Mouse (Mus musculus) testis, adult 2 months (tissue): ENCODE results near the gene Gm9918. TPM values are rescaled to one million over a fixed set of nuclear protein-coding genes. Genes with fewer than 3 reads are reported as not detected.

Experiments used
- H3K27ac ChIP-seq: fragments of 200-500 bp; 2 replicates; pipeline ENCODE4 v1.5.1; 2012; ENCODE audit warnings: low read depth, low read length; ENCODE audit not compliant: control insufficient read depth, insufficient read depth
- H3K27me3 ChIP-seq: fragments of 200-500 bp; 2 replicates; pipeline ENCODE4 v1.6.1; 2012; ENCODE audit warnings: mild to moderate bottlenecking, low read length, moderate library complexity; ENCODE audit not compliant: control insufficient read depth, insufficient read depth
- H3K36me3 ChIP-seq: fragments of 200-500 bp; 2 replicates; pipeline ENCODE4 v1.6.1; 2012; ENCODE audit warnings: mild to moderate bottlenecking, low read length; ENCODE audit not compliant: control insufficient read depth, insufficient read depth
- H3K4me1 ChIP-seq: fragments of 200-500 bp; 2 replicates; pipeline ENCODE4 v1.6.1; 2012; ENCODE audit warnings: low read length; ENCODE audit not compliant: control insufficient read depth, insufficient read depth
- H3K4me3 ChIP-seq: fragments of 200-500 bp; 2 replicates; pipeline ENCODE4 v1.5.1; 2012; ENCODE audit warnings: low read depth, mild to moderate bottlenecking, low read length, moderate library complexity, mixed read lengths; ENCODE audit not compliant: control insufficient read depth
- CTCF ChIP-seq: fragments of 200-500 bp; IDR thresholded peaks from 2 replicates; pipeline ENCODE4 v1.5.1; 2012; ENCODE audit warnings: low read depth, mild to moderate bottlenecking, inconsistent platforms, low read length, moderate library complexity; ENCODE audit not compliant: control insufficient read depth, insufficient read depth, insufficient replicate concordance
- POLR2A ChIP-seq: fragments of 200-500 bp; IDR thresholded peaks from 2 replicates; pipeline ENCODE4 v1.6.1; 2012; ENCODE audit warnings: low read depth, mild to moderate bottlenecking, inconsistent platforms, low read length, moderate library complexity; ENCODE audit not compliant: control insufficient read depth
- polyA plus RNA-seq: library from polyadenylated mRNA; depleted of rRNA; stranded (reverse); fragments of >200 nt; gene quantifications from 2 replicates; pipeline ENCODE4 v1.2.3, GENCODE M21; 2012

The Gm9918 gene
- polyA plus RNA-seq, 1 experiment: 0.10 TPM

DNA sequence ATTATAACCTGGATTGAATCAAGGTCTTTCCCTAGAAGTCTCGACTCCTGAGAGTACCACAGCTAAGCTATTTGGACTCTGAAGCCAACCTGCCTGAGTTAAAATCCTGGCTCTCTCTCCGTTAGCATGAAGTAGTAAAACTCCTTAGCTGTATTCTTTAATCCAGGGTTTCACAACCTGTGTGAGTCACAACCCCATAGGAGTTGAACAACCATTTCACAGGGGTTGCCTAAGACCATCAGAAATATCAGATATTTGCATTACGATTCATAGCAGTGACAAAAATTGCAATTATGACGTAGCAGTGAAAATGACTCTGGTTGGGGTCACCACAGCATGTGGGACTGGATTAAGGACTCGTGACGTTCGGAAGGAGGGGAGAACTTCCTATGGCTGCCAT is 37.6 kb upstream of the Gm9918 start:
- no peak for TF ChIP-seq CTCF
- no peak for TF ChIP-seq POLR2A
- H3K36me3 ChIP-seq: no peaks in the 10 kb centered on the region
- peaks cover 5% of the 10 kb centered on the region; the same call in 1 of the 2 replicates for H3K4me1 ChIP-seq
- no peak overlapping the region for H3K27ac ChIP-seq
- H3K27me3 ChIP-seq: no peaks in the 10 kb centered on the region
- H3K4me3 ChIP-seq: no peak overlapping the region

DNA sequence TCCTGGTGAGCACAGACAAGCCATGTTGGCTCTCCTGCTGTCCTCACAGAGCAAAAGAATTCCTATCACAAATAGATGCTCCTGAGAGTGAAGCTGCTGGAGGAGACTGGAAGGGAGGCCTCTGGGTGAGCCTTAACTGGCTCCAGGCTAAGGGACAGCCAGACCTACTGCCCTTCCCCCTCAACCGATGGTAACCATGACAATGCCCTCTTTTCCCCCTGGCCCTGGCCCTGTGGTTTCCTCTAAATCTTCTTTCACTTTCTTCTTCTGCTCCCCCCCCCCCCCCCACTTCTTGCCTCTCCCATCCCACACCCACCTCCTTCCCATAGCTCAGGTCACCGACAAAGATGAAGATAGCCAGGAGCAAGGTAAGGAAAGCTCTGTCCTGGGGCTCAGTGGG is 36.5 kb upstream of the Gm9918 start:
- H3K4me1 ChIP-seq: peaks cover 5% of the 10 kb centered on the region; the same call in 1 of the 2 replicates
- no peak overlapping the region for H3K27ac ChIP-seq
- H3K4me3 ChIP-seq: no peak overlapping the region
- TF ChIP-seq POLR2A: no peak
- TF ChIP-seq CTCF: no peak
- no peaks in the 10 kb centered on the region for H3K27me3 ChIP-seq
- H3K36me3 ChIP-seq: no peaks in the 10 kb centered on the region

DNA sequence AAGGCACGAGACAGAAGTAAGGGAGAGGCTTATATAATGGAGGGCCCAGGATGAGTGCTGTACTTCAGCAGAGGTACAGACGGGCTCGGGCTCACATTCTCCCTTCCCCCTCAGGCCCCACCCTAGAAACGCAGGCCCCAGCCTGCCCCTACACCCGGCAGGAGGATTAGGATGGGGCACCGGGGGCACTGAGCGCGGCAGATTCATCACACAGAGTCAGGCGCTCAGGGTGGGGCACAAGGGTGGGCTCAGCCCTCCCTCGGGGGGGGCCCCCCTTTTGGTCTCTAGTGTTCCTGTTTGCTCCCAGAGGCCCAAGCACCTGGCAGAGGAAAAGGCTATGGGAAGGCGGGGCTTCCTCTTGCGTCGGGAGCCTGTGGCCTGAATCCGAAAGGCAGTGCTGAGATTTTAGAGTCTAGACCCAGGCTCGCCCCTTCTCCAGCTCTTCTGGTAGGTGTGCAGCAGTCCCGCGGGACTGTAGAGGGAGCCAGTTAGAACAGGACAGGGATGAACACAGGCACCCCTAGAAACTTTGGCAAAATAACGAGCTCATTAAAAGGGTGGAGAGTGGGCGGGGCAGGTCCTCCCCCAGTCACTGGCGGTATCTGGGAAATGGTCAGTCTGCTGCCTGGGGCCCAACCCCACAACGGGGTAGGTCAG is 34.9 kb upstream of the Gm9918 start:
- Histone ChIP-seq H3K4me3 (no peak overlapping the region), H3K27me3 (no peaks in the 10 kb centered on the region), H3K27ac (no peak overlapping the region), H3K4me1 (peaks cover 5% of the 10 kb centered on the region; the same call in 1 of the 2 replicates), H3K36me3 (no peaks in the 10 kb centered on the region)
- TF ChIP-seq CTCF (no peak), POLR2A (no peak)

DNA sequence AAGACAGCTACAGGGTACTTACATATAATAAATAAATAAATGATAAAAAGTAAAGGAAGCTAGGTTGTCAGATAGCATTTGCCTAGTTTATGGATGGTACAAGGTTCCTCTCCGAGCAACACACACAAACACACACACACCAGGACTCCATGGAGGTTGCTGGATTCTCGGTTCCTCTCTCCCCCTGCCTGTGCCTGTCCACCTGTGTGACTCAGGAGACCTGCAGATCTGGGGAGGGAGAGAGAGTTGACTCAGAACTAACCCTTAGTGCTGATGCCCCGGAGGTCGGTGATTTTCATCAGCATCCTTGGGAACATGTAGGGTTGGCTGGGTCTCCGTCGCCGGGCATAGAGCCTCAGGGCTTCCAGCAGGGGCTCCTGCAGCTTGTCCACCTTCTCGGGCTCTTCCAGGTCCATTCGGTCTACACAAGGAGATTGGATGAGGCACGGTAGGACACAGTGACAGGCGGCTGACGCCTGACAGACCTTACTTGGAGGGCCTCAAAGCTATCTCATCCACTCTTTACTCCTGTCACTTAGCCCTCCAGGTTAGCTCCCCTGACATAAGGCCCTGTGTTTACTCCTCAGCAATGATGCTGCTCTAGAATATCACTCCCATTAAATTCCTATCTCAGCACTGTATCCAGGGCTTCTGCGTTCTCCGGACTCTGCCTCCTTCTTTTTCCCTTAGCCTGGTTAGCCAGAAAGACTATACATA is 31.7 kb upstream of the Gm9918 start:
- no peak overlapping the region for H3K27ac ChIP-seq
- H3K27me3 ChIP-seq: no peaks in the 10 kb centered on the region
- no peaks in the 10 kb centered on the region for H3K36me3 ChIP-seq
- H3K4me3 ChIP-seq: no peak overlapping the region
- TF ChIP-seq POLR2A: no peak
- TF ChIP-seq CTCF: no peak
- H3K4me1 ChIP-seq: peaks cover 13% of the 10 kb centered on the region

DNA sequence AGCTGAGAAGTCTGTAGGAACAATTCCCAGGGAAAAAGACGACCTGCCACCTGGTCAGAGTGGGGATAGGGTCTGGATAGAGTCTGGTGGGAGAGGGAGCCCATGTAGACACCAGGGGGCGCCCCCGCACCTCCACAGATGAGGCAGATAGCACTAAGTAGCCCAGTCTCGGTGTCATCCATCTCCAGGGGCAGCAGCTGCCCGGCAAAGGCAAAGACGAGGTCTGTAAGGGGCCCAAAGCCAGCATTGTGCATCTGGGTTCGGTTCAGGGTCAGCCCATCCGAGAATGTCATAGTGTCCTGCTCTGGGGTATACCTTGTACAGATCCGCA is 31.1 kb upstream of the Gm9918 start:
- H3K36me3 ChIP-seq: no peaks in the 10 kb centered on the region
- H3K27me3 ChIP-seq: no peaks in the 10 kb centered on the region
- H3K4me1 ChIP-seq: peaks cover 13% of the 10 kb centered on the region
- peak; percentile 62; the same call in 1 of the 2 replicates for TF ChIP-seq CTCF
- no peak for TF ChIP-seq POLR2A
- no peak overlapping the region for H3K27ac ChIP-seq
- H3K4me3 ChIP-seq: no peak overlapping the region

DNA sequence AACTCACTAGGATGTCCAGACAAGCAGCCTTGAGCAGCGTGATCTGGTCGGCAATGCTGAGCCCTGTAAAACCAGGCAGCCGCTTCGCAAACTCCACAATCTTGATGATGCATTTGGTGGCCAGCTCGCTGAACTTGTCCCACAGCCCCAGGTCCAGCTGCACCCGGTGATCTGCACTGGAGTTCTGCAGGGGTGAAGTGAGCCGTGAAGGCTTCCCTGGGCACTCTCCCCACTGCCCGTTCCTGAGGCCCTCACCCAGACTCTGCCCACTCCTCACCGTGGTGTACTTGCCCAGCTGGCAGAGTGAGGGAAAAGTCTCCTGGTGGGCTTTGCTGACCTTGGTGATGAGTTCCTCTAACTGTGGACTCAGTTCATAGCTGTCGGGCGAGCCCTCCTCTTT is 30.5 kb upstream of the Gm9918 start:
- Histone ChIP-seq H3K27me3 (no peaks in the 10 kb centered on the region), H3K4me1 (peaks cover 13% of the 10 kb centered on the region), H3K27ac (no peak overlapping the region), H3K36me3 (no peaks in the 10 kb centered on the region), H3K4me3 (no peak overlapping the region)
- TF ChIP-seq CTCF: no peak
- no peak for TF ChIP-seq POLR2A

DNA sequence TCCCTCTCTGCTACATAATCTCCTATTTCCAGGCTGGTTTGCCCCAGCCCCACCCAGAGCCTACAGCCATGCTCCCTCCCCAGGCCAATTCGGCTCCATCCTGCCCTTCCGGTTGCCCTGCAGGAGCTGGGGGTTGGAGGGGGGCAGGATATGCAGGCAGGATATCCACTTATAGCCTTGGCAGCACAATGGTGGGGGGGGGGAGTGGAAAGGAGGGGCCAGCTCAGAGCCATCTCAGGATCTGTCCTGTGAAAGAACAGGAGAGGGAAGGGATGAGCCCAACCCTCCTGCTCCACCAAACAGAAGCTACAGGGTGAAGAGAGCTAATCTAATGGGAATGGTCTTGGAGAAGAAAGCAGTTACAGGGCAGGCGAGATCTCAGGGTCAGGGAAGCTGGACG is 29.8 kb upstream of the Gm9918 start:
- no peak overlapping the region for H3K27ac ChIP-seq
- H3K36me3 ChIP-seq: no peaks in the 10 kb centered on the region
- peaks cover 8% of the 10 kb centered on the region for H3K4me1 ChIP-seq
- no peak overlapping the region for H3K4me3 ChIP-seq
- no peaks in the 10 kb centered on the region for H3K27me3 ChIP-seq
- TF ChIP-seq CTCF (no peak), POLR2A (no peak)
